Mouse (Mus musculus) G1E (cell line): Measurements from ENCODE around the gene Nit2.

Source experiments
- CTCF ChIP-seq: IDR thresholded peaks from 2 replicates; pipeline ENCODE4 v1.5.1; 2012; ENCODE audit warnings: low read depth, low read length, inconsistent platforms, mixed read lengths
- TAL1 ChIP-seq: conservative IDR thresholded peaks from 2 replicates; pipeline ENCODE4 v1.6.1; 2012; ENCODE audit warnings: low read depth, low read length, inconsistent platforms, mixed read lengths

- TF ChIP-seq CTCF (no peak), TAL1 (no peak)
Measured at GRCm38 (mm10) chr16:57181180-57181579, 14.0 kb upstream of the Nit2 start.
